Mouse (Mus musculus) cerebellum, adult 8-10 months (tissue): ENCODE measurements around the gene Olfr328.
"Not testable (repeated sequence)": the region's sequence is repeated elsewhere in the genome, so short reads cannot be mapped to it uniquely, and the experiment has no call there.

Experiments
- DNase-seq: peaks from one replicate; pipeline ENCODE4 v3.0.0; 2022

The Olfr328 gene

GRCm38 (mm10) chr11:58555536-58555935, at the start of gene Olfr328:
Olfr328 (minus strand) TSS chr11:58555636.
- no peak for DNase-seq

- DNase-seq: no peak
Measured at GRCm38 (mm10) chr11:58605228-58605627, 49.8 kb upstream of the Olfr328 start.

- DNase-seq: no peak
Measured at GRCm38 (mm10) chr11:58604688-58605087, 49.3 kb upstream of the Olfr328 start.

GRCm38 (mm10) chr11:58602800-58603560, 47.5 kb upstream of the Olfr328 start:
- no peak for DNase-seq

- DNase-seq: no peak
Measured at GRCm38 (mm10) chr11:58602062-58602461, 46.6 kb upstream of the Olfr328 start.

- DNase-seq: no peak
Measured at GRCm38 (mm10) chr11:58597837-58598236, 42.4 kb upstream of the Olfr328 start.

- no peak for DNase-seq
Measured at GRCm38 (mm10) chr11:58594814-58595213, 39.4 kb upstream of the Olfr328 start, which contains the start of gene Olfr324. Olfr324 (plus strand) TSS chr11:58595114.

GRCm38 (mm10) chr11:58588620-58589250, 33.3 kb upstream of the Olfr328 start:
- DNase-seq: no peak

- peak; percentile 6 for DNase-seq
Measured at GRCm38 (mm10) chr11:58587898-58588348, 32.5 kb upstream of the Olfr328 start.

- no peak for DNase-seq
Measured at GRCm38 (mm10) chr11:58578636-58579035, 23.2 kb upstream of the Olfr328 start.

- no peak for DNase-seq
Measured at GRCm38 (mm10) chr11:58577430-58577829, 22.0 kb upstream of the Olfr328 start, which contains the start of gene Olfr325. Olfr325 (plus strand) TSS chr11:58577730.

GRCm38 (mm10) chr11:58570405-58570804, 15.0 kb upstream of the Olfr328 start, which contains the start of gene Olfr224:
Olfr224 (minus strand) TSS chr11:58570553.
- no peak for DNase-seq

GRCm38 (mm10) chr11:58546322-58546721, 9.1 kb downstream of the Olfr328 start, which contains the start of gene Olfr329-ps:
Olfr329-ps (minus strand) TSS chr11:58546422.
- DNase-seq: no peak

- DNase-seq: not testable (repeated sequence)
Measured at GRCm38 (mm10) chr11:58534736-58535135, 20.7 kb downstream of the Olfr328 start, which contains the start of gene Olfr330. Olfr330 (minus strand) TSS chr11:58534836.

GRCm38 (mm10) chr11:58519756-58520155, 35.7 kb downstream of the Olfr328 start:
- DNase-seq: peak; percentile 12

GRCm38 (mm10) chr11:58518916-58519315, 36.5 kb downstream of the Olfr328 start:
- peak; percentile 45 for DNase-seq

- DNase-seq: not testable (repeated sequence)
Measured at GRCm38 (mm10) chr11:58509058-58509457, 46.4 kb downstream of the Olfr328 start.

- not testable (repeated sequence) for DNase-seq
Measured at GRCm38 (mm10) chr11:58502472-58502871, 53.0 kb downstream of the Olfr328 start, which contains the start of gene Olfr331. Olfr331 (minus strand) TSS chr11:58502572.
